Mouse (Mus musculus) left cerebral cortex, adult 18-20 months (tissue): Measurements from ENCODE around the gene Tfpi. TPM values are rescaled to one million over a fixed set of nuclear protein-coding genes. Genes with fewer than 3 reads are reported as not detected.
"Not testable (repeated sequence)": the region's sequence is repeated elsewhere in the genome, so short reads cannot be mapped to it uniquely, and the experiment has no call there.

Experiments used
- DNase-seq, 2 experiments: peaks; one replicate each; pipeline ENCODE4 v3.0.0; 2021 to 2022; ENCODE audit warnings: low spot score in 2 of 2, mixed read lengths in 1 of 2
- total RNA-seq, 2 experiments: library from RNA; stranded (reverse); gene quantifications; 2 replicates each; pipeline ENCODE4 v1.2.3; 2021

The Tfpi gene
- total RNA-seq, 2 experiments from 2014 or later, result 4.8 to 5.2 TPM

GRCm38 (mm10) chr2:84396557-84396956 is 80.0 kb downstream of the Tfpi start:
- DNase-seq, result no peak

- DNase-seq, result no peak
Measured at GRCm38 (mm10) chr2:84393236-84393635, 83.3 kb downstream of the Tfpi start.

DNA sequence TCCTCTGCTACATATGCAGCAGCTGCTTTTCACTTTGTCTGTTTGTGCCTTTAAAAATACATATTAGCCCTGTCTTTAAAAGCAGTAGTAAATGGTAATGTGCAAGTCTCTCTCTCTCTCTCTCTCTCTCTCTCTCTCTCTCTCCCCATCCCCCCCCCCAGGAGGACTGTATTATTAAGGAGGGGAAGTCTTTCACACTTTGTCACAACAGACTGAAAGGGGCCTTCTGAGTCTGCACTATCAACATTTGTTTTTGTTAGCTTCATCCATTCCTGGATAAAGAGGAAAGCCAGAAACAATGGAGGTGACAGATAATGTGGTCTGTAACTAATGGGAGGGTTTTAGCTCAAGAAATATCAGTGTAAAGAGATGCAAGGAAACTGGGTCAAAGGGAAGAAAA is 87.5 kb downstream of the Tfpi start:
- no peak for DNase-seq

GRCm38 (mm10) chr2:84388537-84388936 is 88.0 kb downstream of the Tfpi start:
- not testable (repeated sequence) for DNase-seq

- no peak for DNase-seq
Measured at GRCm38 (mm10) chr2:84388023-84388416, 88.6 kb downstream of the Tfpi start.

GRCm38 (mm10) chr2:84387394-84388022 is 89.1 kb downstream of the Tfpi start:
- no peak for DNase-seq

GRCm38 (mm10) chr2:84386563-84387393 is 89.8 kb downstream of the Tfpi start:
- DNase-seq, result no peak

- no peak for DNase-seq
Measured at GRCm38 (mm10) chr2:84384911-84385693, 91.5 kb downstream of the Tfpi start.

GRCm38 (mm10) chr2:84383828-84384227 is 92.7 kb downstream of the Tfpi start:
- no peak for DNase-seq

Other genes starting within 250 kb of the Tfpi start
- gene Calcrl, start 51.4 kb downstream of the Tfpi start, total RNA-seq, result 1 to 10 TPM; 3.7 to 5.9 TPM
- gene Ctnnd1, start 174.0 kb upstream of the Tfpi start, total RNA-seq, result 10 to 100 TPM; 59.5 to 62.9 TPM
- not detected for gene Btbd18, start 182.3 kb upstream of the Tfpi start, total RNA-seq
- 10 to 100 TPM; 28.9 to 37.9 TPM for gene Selenoh, start 194.0 kb upstream of the Tfpi start, total RNA-seq
- gene Gm28635, start 201.3 kb upstream of the Tfpi start, total RNA-seq, result 1 to 10 TPM; 5.8 to 6.1 TPM
- 10 to 100 TPM; 31.4 to 33.8 TPM for gene Med19, start 201.6 kb upstream of the Tfpi start, total RNA-seq
- gene Tmx2, start 202.4 kb upstream of the Tfpi start, total RNA-seq, result 100 to 1,000 TPM; 235 to 251 TPM
- 10 to 100 TPM; 49.2 TPM for gene Zdhhc5, start 238.4 kb upstream of the Tfpi start, total RNA-seq